Comparison of ENCODE assay signal across 8 mouse cellular contexts in genomic region chr9:55241863-55242685, GRCm38 (mm10). TPM values are rescaled to one million over a fixed set of nuclear protein-coding genes. Genes with fewer than 3 reads are reported as not detected.
DNase-seq lines count a peak whose midpoint lies in the region; ATAC-seq and TF ChIP-seq lines count a peak whose summit lies in the region.

No protein-coding gene starts in this region.

- ATAC-seq in intestine, embryonic 14.5 days (replicated peaks; ENCODE audit: low FRiP score, low TSS enrichment, low read depth): no peak
- ATAC-seq in midbrain, embryonic 11.5 days (ENCODE audit: low FRiP score): no peak

- no peaks in the 10 kb centered on the region for H3K9me3 ChIP-seq in intestine, embryonic 14.5 days (ENCODE audit: control insufficient read depth, low read length)
- no peaks in the 10 kb centered on the region for H3K9me3 ChIP-seq in midbrain, embryonic 11.5 days (ENCODE audit: control insufficient read depth, low read length)

- no peak for DNase-seq in layer of hippocampus, adult 2 months (ENCODE audit: low spot score in 2 of 2)
- no peak for DNase-seq in layer of hippocampus, adult 9-10 months (ENCODE audit: low spot score)
- DNase-seq in embryo, embryonic 9.5 days (ENCODE audit: extremely low spot score): peak; percentile 9
- DNase-seq in intestine, embryonic 14.5 days (ENCODE audit: low spot score): peak; percentile 61
- peak; percentile 90 for DNase-seq in midbrain, embryonic 11.5 days (ENCODE audit: low spot score, missing footprints)
- DNase-seq in thymus, postnatal 0 days (ENCODE audit: low spot score): peak; percentile 31
- no peak for DNase-seq in ovary, postnatal 36 days (ENCODE audit: low spot score)
- DNase-seq in layer of hippocampus, postnatal 36 days: no peak

- no peak overlapping the region for H3K27ac ChIP-seq in layer of hippocampus, adult 2 months
- H3K27ac ChIP-seq in intestine, embryonic 14.5 days (ENCODE audit: low read depth): no peak overlapping the region
- H3K27ac ChIP-seq in midbrain, embryonic 11.5 days (ENCODE audit: low read depth, low read length): no peak overlapping the region

- H3K4me1 ChIP-seq in intestine, embryonic 14.5 days (replicated peaks; ENCODE audit: control insufficient read depth, insufficient read depth, low read length): no peaks in the 10 kb centered on the region
- no peaks in the 10 kb centered on the region for H3K4me1 ChIP-seq in midbrain, embryonic 11.5 days (ENCODE audit: control insufficient read depth, insufficient read depth, low read length)

- no peak overlapping the region for H3K9ac ChIP-seq in intestine, embryonic 14.5 days (ENCODE audit: low read length)
- no peak overlapping the region for H3K9ac ChIP-seq in midbrain, embryonic 11.5 days (ENCODE audit: low read length)

- TF ChIP-seq CTCF in layer of hippocampus, adult 2 months (conservative IDR thresholded peaks at IDR 0.05): peak; percentile 29

- H3K27me3 ChIP-seq in intestine, embryonic 14.5 days (replicated peaks; ENCODE audit: control insufficient read depth, insufficient read depth, low read length): no peaks in the 10 kb centered on the region
- H3K27me3 ChIP-seq in midbrain, embryonic 11.5 days (ENCODE audit: control insufficient read depth, insufficient read depth, low read length): no peaks in the 10 kb centered on the region

- WGBS in intestine, embryonic 14.5 days: 45% methylated on average over 24 of the region's 24 CpGs
- WGBS in midbrain, embryonic 11.5 days: 34% methylated on average over 24 of the region's 24 CpGs

- H3K4me2 ChIP-seq in intestine, embryonic 14.5 days (ENCODE audit: low read length): peak overlapping the region; percentile 46
- H3K4me2 ChIP-seq in midbrain, embryonic 11.5 days: peak overlapping the region; percentile 36

- H3K36me3 ChIP-seq in intestine, embryonic 14.5 days (ENCODE audit: control insufficient read depth, insufficient read depth, low read length): no peaks in the 10 kb centered on the region
- no peaks in the 10 kb centered on the region for H3K36me3 ChIP-seq in midbrain, embryonic 11.5 days (ENCODE audit: control insufficient read depth, insufficient read depth, low read length)

- H3K4me3 ChIP-seq in layer of hippocampus, adult 2 months: peak overlapping the region; percentile 32
- H3K4me3 ChIP-seq in intestine, embryonic 14.5 days (ENCODE audit: low read depth, low read length): peak overlapping the region; percentile 27
- H3K4me3 ChIP-seq in midbrain, embryonic 11.5 days (ENCODE audit: low read depth, low read length): peak overlapping the region; percentile 14

RNA-seq across cellular contexts. Expression of gene Fbxo22, which starts 33.3 kb away (rescaled TPM):
- 10 to 100 TPM; 31.0 to 36.0 TPM for total RNA-seq in layer of hippocampus, adult 2 months (2021)
- 57.5 and 63.0 TPM in 2 replicates for polyA plus RNA-seq in intestine, embryonic 14.5 days (2014; fragmentation: Nextera tagmentation; extraction: Ambion mirVana)
- polyA plus RNA-seq in midbrain, embryonic 11.5 days (2014; fragmentation: Nextera tagmentation; extraction: Ambion mirVana): 84.6 and 92.5 TPM in 2 replicates
- 28.5 and 36.9 TPM in 2 replicates for polyA plus RNA-seq in thymus, postnatal 0 days (2015; fragmentation: Nextera tagmentation; extraction: Ambion mirVana)
- 10 to 100 TPM; 35.2 to 35.3 TPM for total RNA-seq in layer of hippocampus, postnatal 36 days (2021)

Comparison
In these comparisons a context has a peak if more than half of its experiments do, and no peak if none do; other contexts are left out.
1. DNase-seq: peak in embryo, embryonic 9.5 days (single experiment), intestine, embryonic 14.5 days (single experiment), midbrain, embryonic 11.5 days (single experiment) and thymus, postnatal 0 days (single experiment); none in layer of hippocampus, adult 2 months (0 of 2), layer of hippocampus, adult 9-10 months (single experiment), ovary, postnatal 36 days (single experiment) and layer of hippocampus, postnatal 36 days (0 of 2).
2. Peak in every context shown above with its lines, with median percentiles within 50 percentile points of each other: H3K4me3 ChIP-seq.